Mouse (Mus musculus) neural tube, embryonic 15.5 days (tissue): ENCODE results near the gene Tgoln1. TPM values are rescaled to one million over a fixed set of nuclear protein-coding genes. Genes with fewer than 3 reads are reported as not detected.

Source experiments
- ATAC-seq: fragments of 200-750 bp; cut with Nextera tagmentation; 2 replicates; pipeline ENCODE4 v1.8.0; 2017; ENCODE audit warnings: mild to moderate bottlenecking, moderate TSS enrichment, moderate library complexity; ENCODE audit not compliant: low FRiP score
- H3K27ac ChIP-seq: fragments of 300-500 bp; sonication (generic); replicated peaks from 2 replicates; pipeline ENCODE4 v1.5.1; 2015; ENCODE audit warnings: mild to moderate bottlenecking, inconsistent platforms
- H3K27me3 ChIP-seq: fragments of 300-500 bp; sonication (generic); replicated peaks from 2 replicates; pipeline ENCODE4 v1.6.1; 2015; ENCODE audit warnings: inconsistent platforms
- H3K36me3 ChIP-seq: fragments of 300-500 bp; sonication (generic); 2 replicates; pipeline ENCODE4 v1.6.1; 2015; ENCODE audit warnings: inconsistent platforms
- H3K4me1 ChIP-seq: fragments of 300-500 bp; sonication (generic); 2 replicates; pipeline ENCODE4 v1.6.1; 2015; ENCODE audit warnings: inconsistent platforms
- H3K4me2 ChIP-seq: fragments of 300-500 bp; sonication (generic); 2 replicates; pipeline ENCODE4 v1.6.1; 2015; ENCODE audit warnings: inconsistent platforms, mild to moderate bottlenecking, moderate library complexity
- H3K4me3 ChIP-seq: fragments of 300-500 bp; sonication (generic); replicated peaks from 2 replicates; pipeline ENCODE4 v1.5.1; 2015; ENCODE audit warnings: mild to moderate bottlenecking, inconsistent platforms
- H3K9ac ChIP-seq: fragments of 300-500 bp; sonication (generic); replicated peaks from 2 replicates; pipeline ENCODE4 v1.6.1; 2015; ENCODE audit warnings: mild to moderate bottlenecking, inconsistent platforms
- H3K9me3 ChIP-seq: fragments of 300-500 bp; sonication (generic); replicated peaks from 2 replicates; pipeline ENCODE4 v1.6.1; 2016; ENCODE audit warnings: inconsistent platforms
- WGBS: fragments of 180-500 bp; shearing (Covaris S2); methylation state at CpG from one replicate; pipeline ENCODE4 v1.1.7; 2015; ENCODE audit warnings: mixed read lengths; 5-methylcytosine and 5-hydroxymethylcytosine counted together
- polyA plus RNA-seq: library from polyadenylated mRNA; unstranded; fragments of >200 nt; fragmentation: Nextera tagmentation; extraction: Ambion mirVana; gene quantifications from 2 replicates; pipeline ENCODE4 v1.2.1, GENCODE M21; 2015

The Tgoln1 gene
- polyA plus RNA-seq, 1 experiment from 2014 or later, result 36.3 TPM

DNA sequence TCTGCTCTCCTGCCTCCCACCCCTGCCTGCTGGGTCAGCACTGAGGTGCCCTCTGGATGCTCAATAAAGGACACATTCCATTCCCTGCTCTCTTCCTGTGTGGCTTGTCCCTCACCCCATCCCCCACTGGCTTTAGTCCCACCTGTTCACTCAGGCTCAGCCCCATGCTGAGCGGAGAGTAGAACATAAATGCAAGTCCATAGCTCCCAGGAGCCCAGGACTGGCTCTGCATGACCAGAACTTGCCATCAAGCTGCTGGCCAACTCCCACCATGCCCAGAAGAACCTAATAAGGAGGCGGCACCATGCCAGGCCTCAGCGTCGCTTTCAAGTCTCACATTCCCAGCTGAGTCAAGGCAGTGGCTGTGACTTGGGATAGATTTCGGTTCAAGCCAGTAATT lies 53.9 kb downstream of the Tgoln1 start:
- H3K4me2 ChIP-seq, result no peak overlapping the region
- no peaks in the 10 kb centered on the region for H3K27me3 ChIP-seq
- H3K9ac ChIP-seq, result no peak overlapping the region
- H3K4me1 ChIP-seq, result peaks cover 7% of the 10 kb centered on the region; the same call in 1 of the 2 replicates
- 71% methylated on average over 5 of the region's 5 CpGs for WGBS
- no peak for ATAC-seq
- no peak overlapping the region for H3K27ac ChIP-seq
- H3K9me3 ChIP-seq, result no peaks in the 10 kb centered on the region
- 0 out of 2 replicates have a peak, but pooled peaks cover 4% of the 10 kb centered on the region for H3K36me3 ChIP-seq
- H3K4me3 ChIP-seq, result no peak overlapping the region

DNA sequence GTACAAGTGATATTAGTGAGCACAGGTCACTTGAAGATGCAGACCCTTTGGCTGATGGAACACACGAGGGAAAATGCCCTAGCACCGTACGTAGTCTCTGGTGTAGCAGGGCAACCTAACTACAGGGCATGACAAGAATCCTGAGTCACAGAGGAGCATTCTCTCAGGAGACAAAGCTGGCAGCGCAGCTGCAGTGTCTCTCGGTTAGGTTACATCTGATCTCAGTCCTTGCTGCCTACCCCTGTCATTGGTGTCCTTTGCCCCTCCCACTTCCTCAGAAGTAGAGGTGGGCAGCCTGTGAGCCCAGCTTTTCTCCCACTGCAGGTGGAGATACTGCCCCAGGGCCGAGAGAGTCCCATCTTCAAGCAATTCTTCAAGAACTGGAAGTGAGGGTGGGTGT lies 54.3 kb downstream of the Tgoln1 start:
- H3K4me2 ChIP-seq, result no peak overlapping the region
- 33% methylated on average over 6 of the region's 6 CpGs for WGBS

DNA sequence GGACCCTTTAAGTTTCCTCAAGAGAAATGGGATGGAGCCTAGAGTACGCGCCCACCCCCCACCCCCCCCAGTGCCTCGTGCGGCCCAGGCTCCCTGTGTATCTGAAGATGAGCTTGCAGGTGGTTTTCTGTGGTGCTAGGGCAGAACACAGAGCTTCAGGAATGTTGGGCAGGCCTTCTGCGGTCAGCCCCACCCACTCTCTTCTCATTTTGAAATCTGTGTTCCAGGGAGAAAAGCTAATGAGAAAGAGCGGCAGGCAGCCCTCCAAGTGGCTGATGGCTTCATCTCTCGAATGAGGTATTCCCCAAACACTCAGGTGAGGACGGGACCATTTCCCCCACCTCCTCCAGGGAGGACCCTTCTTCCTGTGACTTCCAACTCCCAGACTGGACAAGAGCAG lies 56.0 kb downstream of the Tgoln1 start:
- no peak overlapping the region for H3K9ac ChIP-seq
- no peaks in the 10 kb centered on the region for H3K27me3 ChIP-seq

More for the DNA sequence above, 54.3 kb downstream of the Tgoln1 start:
- Histone ChIP-seq H3K27ac (no peak overlapping the region), H3K9ac (no peak overlapping the region), H3K4me1 (peaks cover 7% of the 10 kb centered on the region; the same call in 1 of the 2 replicates), H3K9me3 (no peaks in the 10 kb centered on the region), H3K36me3 (0 out of 2 replicates have a peak, but pooled peaks cover under 1% of the 10 kb centered on the region), H3K4me3 (no peak overlapping the region), H3K27me3 (no peaks in the 10 kb centered on the region)
- no peak for ATAC-seq

More for the DNA sequence above, 56.0 kb downstream of the Tgoln1 start:
- H3K4me3 ChIP-seq, result no peak overlapping the region
- H3K36me3 ChIP-seq, result no peaks in the 10 kb centered on the region
- H3K4me1 ChIP-seq, result peaks cover 6% of the 10 kb centered on the region; the same call in 1 of the 2 replicates
- 86% methylated on average over 8 of the region's 8 CpGs for WGBS
- H3K4me2 ChIP-seq, result no peak overlapping the region
- no peaks in the 10 kb centered on the region for H3K9me3 ChIP-seq
- ATAC-seq, result no peak
- H3K27ac ChIP-seq, result no peak overlapping the region

Other genes starting within 250 kb of the Tgoln1 start
- gene Vamp5, start 236.5 kb downstream of the Tgoln1 start, polyA plus RNA-seq, result 20.4 and 25.7 TPM in 2 replicates
- gene Vamp8, start 226.3 kb downstream of the Tgoln1 start, polyA plus RNA-seq, result 19.1 and 52.7 TPM in 2 replicates
- gene Ggcx, start 202.7 kb downstream of the Tgoln1 start, polyA plus RNA-seq, result 19.0 and 23.2 TPM in 2 replicates
- gene Mat2a, start 177.4 kb downstream of the Tgoln1 start, polyA plus RNA-seq, result 341 and 365 TPM in 2 replicates
- gene Sh2d6, start 95.3 kb downstream of the Tgoln1 start, polyA plus RNA-seq, result 0.24 and 0.70 TPM in 2 replicates
- gene Capg, start 72.6 kb downstream of the Tgoln1 start, polyA plus RNA-seq, result 8.4 and 23.4 TPM in 2 replicates
- 14.3 and 16.6 TPM in 2 replicates for gene Elmod3, start 18.6 kb downstream of the Tgoln1 start, polyA plus RNA-seq
- 4.9 and 8.2 TPM in 2 replicates for gene Retsat, start 18.5 kb downstream of the Tgoln1 start, polyA plus RNA-seq
- gene Tcf7l1, start 172.3 kb upstream of the Tgoln1 start, polyA plus RNA-seq, result 7.0 and 9.8 TPM in 2 replicates